Mouse (Mus musculus) right cerebral cortex, postnatal 36 days (tissue): ENCODE measurements around the gene Vwa7.
"Not testable (repeated sequence)": the region's sequence is repeated elsewhere in the genome, so short reads cannot be mapped to it uniquely, and the experiment has no call there.

Source experiments
- DNase-seq, 2 experiments: peaks; one replicate each; pipeline ENCODE4 v3.0.0; 2022; ENCODE audit warnings: low spot score in 2 of 2, mixed read lengths in 1 of 2

Gene Vwa7

GRCm38 (mm10) chr17:35016376-35016775 lies at the start of gene Vwa7:
Gene Vwa7, plus strand, starts transcription at chr17:35016579.
- no peak for DNase-seq

- not testable (repeated sequence) for DNase-seq
Observed at GRCm38 (mm10) chr17:34969822-34970221, 46.6 kb upstream of the Vwa7 start, which contains the start of gene Gm20481. Gene Gm20481, plus strand, starts transcription at chr17:34969912.

GRCm38 (mm10) chr17:34970850-34971249 lies 45.5 kb upstream of the Vwa7 start:
- not testable (repeated sequence) for DNase-seq

- not testable (repeated sequence) for DNase-seq
Observed at GRCm38 (mm10) chr17:34971694-34972068, 44.7 kb upstream of the Vwa7 start.

- peak; percentile 68 to 75 for DNase-seq
Observed at GRCm38 (mm10) chr17:34972069-34972749, 44.2 kb upstream of the Vwa7 start, which contains the start of the genes Hspa1a and Hspa1l. Gene Hspa1a, minus strand, starts transcription at chr17:34972156. Gene Hspa1l, plus strand, starts transcription at chr17:34972703.

- no peak for DNase-seq
Observed at GRCm38 (mm10) chr17:34975581-34976492, 40.5 kb upstream of the Vwa7 start.

- DNase-seq = no peak
Observed at GRCm38 (mm10) chr17:34977000-34977399, 39.4 kb upstream of the Vwa7 start.

- no peak for DNase-seq
Observed at GRCm38 (mm10) chr17:34978239-34978638, 38.1 kb upstream of the Vwa7 start.

- DNase-seq = no peak
Observed at GRCm38 (mm10) chr17:34979631-34980030, 36.7 kb upstream of the Vwa7 start.

- DNase-seq = no peak
Observed at GRCm38 (mm10) chr17:34980655-34981054, 35.7 kb upstream of the Vwa7 start.

GRCm38 (mm10) chr17:34981690-34982180 lies 34.6 kb upstream of the Vwa7 start, which contains the start of gene Lsm2:
Gene Lsm2, plus strand, starts transcription at chr17:34981862.
- peak; percentile 89 to 91 for DNase-seq

- no peak for DNase-seq
Observed at GRCm38 (mm10) chr17:34982328-34982727, 34.1 kb upstream of the Vwa7 start.

- DNase-seq = no peak
Observed at GRCm38 (mm10) chr17:34984218-34984617, 32.2 kb upstream of the Vwa7 start.

- DNase-seq = no peak
Observed at GRCm38 (mm10) chr17:34994751-34995150, 21.6 kb upstream of the Vwa7 start.

- DNase-seq = not testable (repeated sequence)
Observed at GRCm38 (mm10) chr17:34995192-34995591, 21.2 kb upstream of the Vwa7 start.

GRCm38 (mm10) chr17:34995927-34996326 lies 20.5 kb upstream of the Vwa7 start:
- not testable (repeated sequence) for DNase-seq

GRCm38 (mm10) chr17:34996411-34997141 lies 19.8 kb upstream of the Vwa7 start:
- no peak for DNase-seq

- DNase-seq = no peak
Observed at GRCm38 (mm10) chr17:34997142-34997483, 19.3 kb upstream of the Vwa7 start.

GRCm38 (mm10) chr17:34998526-34999430 lies 17.6 kb upstream of the Vwa7 start:
- DNase-seq = no peak

- not testable (repeated sequence) for DNase-seq
Observed at GRCm38 (mm10) chr17:34999871-35000716, 16.3 kb upstream of the Vwa7 start.
